Mouse (Mus musculus) kidney, embryonic 14.5 days (tissue): ENCODE measurements at regions not wholly inside any gene's neighbourhood (a gene's known extent, or its start where the extent isn't known, plus 50 kb on each side); places are given as distances from the start of the nearest gene placed in this dataset.

Source experiments
- ATAC-seq: fragments of 200-750 bp; cut with Nextera tagmentation; 2 replicates; pipeline ENCODE4 v1.8.0; 2017; ENCODE audit warnings: moderate number of reproducible peaks, mild to moderate bottlenecking, moderate TSS enrichment, moderate library complexity; ENCODE audit not compliant: low FRiP score, low TSS enrichment
- H3K27ac ChIP-seq: fragments of 300-500 bp; sonication (generic); 2 replicates; pipeline ENCODE4 v1.5.1; 2014; ENCODE audit warnings: low read depth, mild to moderate bottlenecking, low read length, moderate library complexity, mixed read lengths
- H3K27me3 ChIP-seq: fragments of 300-500 bp; sonication (generic); 2 replicates; pipeline ENCODE4 v1.6.1; 2014; ENCODE audit warnings: mild to moderate bottlenecking, low read length; ENCODE audit not compliant: control insufficient read depth, insufficient read depth
- H3K36me3 ChIP-seq: fragments of 300-500 bp; sonication (generic); 2 replicates; pipeline ENCODE4 v1.6.1; 2014; ENCODE audit warnings: low read length, mixed read lengths; ENCODE audit not compliant: control insufficient read depth, insufficient read depth
- H3K4me1 ChIP-seq: fragments of 300-500 bp; sonication (generic); 2 replicates; pipeline ENCODE4 v1.6.1; 2014; ENCODE audit warnings: low read length, mixed read lengths; ENCODE audit not compliant: control insufficient read depth, insufficient read depth
- H3K4me2 ChIP-seq: fragments of 300-500 bp; sonication (generic); replicated peaks from 2 replicates; pipeline ENCODE4 v1.6.1; 2014; ENCODE audit warnings: low read depth, mild to moderate bottlenecking, low read length
- H3K4me3 ChIP-seq: fragments of 300-500 bp; sonication (generic); 2 replicates; pipeline ENCODE4 v1.5.1; 2014; ENCODE audit warnings: mild to moderate bottlenecking, low read length
- H3K9ac ChIP-seq: fragments of 300-500 bp; sonication (generic); 2 replicates; pipeline ENCODE4 v1.6.1; 2014; ENCODE audit warnings: low read depth, mild to moderate bottlenecking, low read length, moderate library complexity
- H3K9me3 ChIP-seq: fragments of 300-500 bp; sonication (generic); 2 replicates; pipeline ENCODE4 v1.6.1; 2016; ENCODE audit warnings: low read length; ENCODE audit not compliant: control insufficient read depth
- WGBS: fragments of 180-500 bp; shearing (Covaris S2); extraction: QIAGEN DNeasy Blood & Tissue Kit; methylation state at CpG from one replicate; pipeline ENCODE4 v1.1.7; 2014; 5-methylcytosine and 5-hydroxymethylcytosine counted together

GRCm38 (mm10) chr6:91623646-91624045 is 60.2 kb upstream of the Slc6a6 start:
- Histone ChIP-seq H3K36me3 (no peaks in the 10 kb centered on the region), H3K27ac (no peak overlapping the region), H3K4me1 (no peaks in the 10 kb centered on the region), H3K9me3 (no peaks in the 10 kb centered on the region), H3K4me3 (no peak overlapping the region), H3K4me2 (no peak overlapping the region), H3K27me3 (no peaks in the 10 kb centered on the region), H3K9ac (no peak overlapping the region)
- WGBS: 88% methylated on average over 4 of the region's 4 CpGs
- no peak for ATAC-seq

GRCm38 (mm10) chr6:91629230-91629629 is 54.6 kb upstream of the Slc6a6 start:
- Histone ChIP-seq H3K27me3 (no peaks in the 10 kb centered on the region), H3K27ac (no peak overlapping the region), H3K9ac (no peak overlapping the region), H3K36me3 (no peaks in the 10 kb centered on the region), H3K4me1 (no peaks in the 10 kb centered on the region), H3K9me3 (peaks cover 5% of the 10 kb centered on the region; the same call in 1 of the 2 replicates), H3K4me2 (no peak overlapping the region), H3K4me3 (no peak overlapping the region)
- ATAC-seq: no peak
- WGBS: 90% methylated on average over 4 of the region's 4 CpGs

GRCm38 (mm10) chr6:91631261-91631660 is 52.6 kb upstream of the Slc6a6 start:
- no peaks in the 10 kb centered on the region for H3K4me1 ChIP-seq
- H3K27ac ChIP-seq: no peak overlapping the region
- H3K4me3 ChIP-seq: no peak overlapping the region
- H3K9me3 ChIP-seq: peaks cover 5% of the 10 kb centered on the region; the same call in 1 of the 2 replicates
- no peak for ATAC-seq
- no peaks in the 10 kb centered on the region for H3K36me3 ChIP-seq
- H3K27me3 ChIP-seq: no peaks in the 10 kb centered on the region
- WGBS: 89% methylated on average over 6 of the region's 6 CpGs
- H3K4me2 ChIP-seq: no peak overlapping the region
- H3K9ac ChIP-seq: no peak overlapping the region
